Mouse (Mus musculus) megakaryocyte, embryonic 14.5 days (primary cell): Measurements from ENCODE around the gene Nanos2. TPM values are rescaled to one million over a fixed set of nuclear protein-coding genes. Genes with fewer than 3 reads are reported as not detected.

Experiments
- H3K27me3 ChIP-seq: replicated peaks from 2 replicates; pipeline ENCODE3; 2012; ENCODE audit warnings: inconsistent platforms
- H3K36me3 ChIP-seq: replicated peaks from 2 replicates; pipeline ENCODE3; 2012; ENCODE audit warnings: low read length, inconsistent platforms, mixed read lengths
- H3K4me1 ChIP-seq: 2 replicates; pipeline ENCODE4 v1.6.1; 2012; ENCODE audit warnings: inconsistent platforms
- H3K4me3 ChIP-seq: replicated peaks from 2 replicates; pipeline ENCODE3; 2012; ENCODE audit warnings: moderate library complexity, mild to moderate bottlenecking, inconsistent platforms
- H3K9me3 ChIP-seq: 2 replicates; pipeline ENCODE4 v1.6.1; 2012; ENCODE audit warnings: inconsistent platforms
- FLI1 ChIP-seq: IDR thresholded peaks from 2 replicates; pipeline ENCODE4 v1.6.1; 2012; ENCODE audit warnings: low read length, inconsistent platforms, mixed read lengths
- GATA1 ChIP-seq: IDR thresholded peaks from 3 replicates; pipeline ENCODE4 v1.6.1; 2012; ENCODE audit warnings: mixed read lengths, low read length, inconsistent platforms, borderline replicate concordance
- polyA plus RNA-seq: library from polyadenylated mRNA; stranded (reverse); fragments of >175 nt; gene quantifications from 2 replicates; pipeline ENCODE4 v1.2.3, GENCODE M21; 2012; ENCODE audit warnings: low replicate concordance; ENCODE audit not compliant: insufficient read depth

Nanos2 gene
- polyA plus RNA-seq, 1 experiment = not detected

DNA sequence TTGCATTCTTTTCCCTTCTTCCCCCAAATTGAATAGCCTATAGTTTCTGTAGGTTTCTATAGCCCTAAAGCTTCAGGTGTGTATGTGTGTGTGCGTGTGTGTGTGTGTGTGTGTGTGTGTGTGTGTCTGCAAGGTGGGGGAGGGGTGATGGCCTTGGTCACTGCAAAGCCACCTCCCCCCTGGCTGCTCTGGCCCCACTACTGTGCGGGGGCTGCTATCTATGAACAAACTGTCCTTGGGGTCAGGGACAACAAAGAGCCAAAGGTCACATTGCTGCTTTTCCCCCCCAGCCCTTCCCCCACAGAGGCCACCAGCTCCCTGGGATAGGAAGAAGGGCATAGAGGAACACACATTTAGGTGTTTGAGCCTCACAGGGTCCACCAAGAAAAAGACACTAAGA is 25.7 kb downstream of the Nanos2 start:
- TF ChIP-seq GATA1 = no peak
- TF ChIP-seq FLI1 = no peak
- H3K4me3 ChIP-seq = no peak overlapping the region
- H3K27me3 ChIP-seq = peaks cover 13% of the 10 kb centered on the region
- H3K36me3 ChIP-seq = no peaks in the 10 kb centered on the region
- H3K4me1 ChIP-seq = peaks cover 28% of the 10 kb centered on the region
- no peaks in the 10 kb centered on the region for H3K9me3 ChIP-seq

DNA sequence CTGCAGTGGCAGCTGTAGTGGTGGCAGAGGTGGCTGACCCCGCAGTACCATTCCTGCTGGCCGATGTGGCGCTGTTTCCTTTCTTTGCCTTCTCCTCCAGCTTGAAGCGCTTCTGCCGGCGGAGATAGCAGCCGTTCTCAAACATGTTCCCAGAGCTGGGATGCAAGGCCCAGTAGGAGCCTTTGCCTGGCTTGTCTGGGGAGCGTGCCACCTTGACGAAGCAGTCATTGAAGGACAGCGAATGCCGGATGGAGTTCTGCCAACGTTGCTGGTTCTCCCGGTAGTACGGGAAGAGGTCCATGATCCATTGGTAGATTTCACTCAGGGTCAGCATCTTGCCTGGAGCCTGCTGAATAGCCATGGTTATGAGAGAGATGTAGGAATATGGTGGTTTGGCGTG is 27.3 kb downstream of the Nanos2 start:
- Histone ChIP-seq H3K27me3 (peaks cover 16% of the 10 kb centered on the region), H3K4me1 (peaks cover 25% of the 10 kb centered on the region), H3K9me3 (no peaks in the 10 kb centered on the region), H3K4me3 (no peak overlapping the region), H3K36me3 (no peaks in the 10 kb centered on the region)
- no peak for TF ChIP-seq FLI1
- no peak for TF ChIP-seq GATA1

DNA sequence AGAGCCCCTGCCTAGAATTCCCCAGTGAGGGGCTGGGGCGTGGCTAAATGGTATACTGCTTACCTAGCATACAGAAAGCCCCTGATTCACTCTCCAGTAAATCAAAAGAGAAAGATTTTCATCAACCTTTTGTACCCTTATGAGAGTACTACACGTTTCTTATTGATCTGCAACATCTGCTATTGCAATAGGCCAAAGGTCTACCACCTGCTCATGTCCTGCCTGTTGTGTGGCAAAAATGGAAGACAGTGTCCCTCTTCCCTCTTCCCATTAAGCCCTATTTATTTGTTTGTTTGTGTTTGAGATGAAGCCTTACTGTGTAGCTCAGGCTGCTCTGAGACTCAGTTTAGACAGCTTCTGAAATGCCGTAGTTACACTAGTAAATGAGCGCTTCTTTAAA is 28.8 kb downstream of the Nanos2 start:
- Histone ChIP-seq H3K36me3 (no peaks in the 10 kb centered on the region), H3K4me3 (no peak overlapping the region), H3K4me1 (peaks cover 29% of the 10 kb centered on the region), H3K27me3 (peaks cover 29% of the 10 kb centered on the region), H3K9me3 (no peaks in the 10 kb centered on the region)
- TF ChIP-seq GATA1 (no peak), FLI1 (no peak)

DNA sequence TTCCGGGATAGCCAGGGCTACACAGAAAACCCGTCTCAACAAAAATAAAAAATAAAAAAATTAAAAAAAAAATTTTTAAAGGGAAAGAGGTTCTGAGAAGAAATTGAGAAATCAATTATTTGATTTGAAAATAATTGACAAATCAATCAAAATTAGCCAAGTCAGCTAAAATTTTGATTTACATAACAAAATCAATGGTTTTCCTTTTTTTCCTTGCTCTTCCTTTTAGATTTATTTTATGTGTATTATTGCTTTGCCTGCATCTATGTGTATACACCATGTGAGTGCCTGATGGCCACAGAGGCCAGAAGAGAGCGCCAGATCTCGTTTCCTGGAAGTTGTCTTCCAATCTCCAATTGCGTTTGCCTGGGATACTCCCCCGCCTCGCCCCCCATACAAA is 30.7 kb downstream of the Nanos2 start:
- Histone ChIP-seq H3K9me3 (no peaks in the 10 kb centered on the region), H3K27me3 (peaks cover 43% of the 10 kb centered on the region), H3K4me3 (no peak overlapping the region), H3K4me1 (peaks cover 28% of the 10 kb centered on the region), H3K36me3 (no peaks in the 10 kb centered on the region)
- TF ChIP-seq GATA1 (no peak), FLI1 (no peak)

DNA sequence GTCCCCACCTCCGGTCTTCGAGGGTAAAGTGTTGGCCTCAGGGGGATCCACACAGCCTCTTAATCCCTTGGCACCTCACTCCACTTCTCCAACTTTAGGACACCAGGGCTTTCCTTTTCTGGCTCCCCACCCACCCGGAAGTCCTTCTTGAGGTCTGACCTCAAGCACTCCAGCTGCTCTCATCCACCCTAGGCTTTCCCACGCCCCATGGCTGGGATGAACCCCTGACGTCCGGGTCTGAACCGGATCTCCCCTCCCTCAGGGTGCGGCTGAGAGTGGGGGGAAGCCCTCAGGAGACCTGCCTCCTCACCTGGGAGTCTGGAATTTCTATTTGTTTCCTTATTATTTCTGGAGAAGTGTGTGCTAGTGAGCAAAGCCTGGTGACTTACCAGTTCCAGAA is 33.8 kb downstream of the Nanos2 start:
- Histone ChIP-seq H3K4me3 (peak overlapping the region; percentile 57), H3K4me1 (peaks cover 52% of the 10 kb centered on the region), H3K27me3 (peaks cover 36% of the 10 kb centered on the region), H3K9me3 (no peaks in the 10 kb centered on the region), H3K36me3 (no peaks in the 10 kb centered on the region)
- no peak for TF ChIP-seq FLI1
- TF ChIP-seq GATA1 = no peak

DNA sequence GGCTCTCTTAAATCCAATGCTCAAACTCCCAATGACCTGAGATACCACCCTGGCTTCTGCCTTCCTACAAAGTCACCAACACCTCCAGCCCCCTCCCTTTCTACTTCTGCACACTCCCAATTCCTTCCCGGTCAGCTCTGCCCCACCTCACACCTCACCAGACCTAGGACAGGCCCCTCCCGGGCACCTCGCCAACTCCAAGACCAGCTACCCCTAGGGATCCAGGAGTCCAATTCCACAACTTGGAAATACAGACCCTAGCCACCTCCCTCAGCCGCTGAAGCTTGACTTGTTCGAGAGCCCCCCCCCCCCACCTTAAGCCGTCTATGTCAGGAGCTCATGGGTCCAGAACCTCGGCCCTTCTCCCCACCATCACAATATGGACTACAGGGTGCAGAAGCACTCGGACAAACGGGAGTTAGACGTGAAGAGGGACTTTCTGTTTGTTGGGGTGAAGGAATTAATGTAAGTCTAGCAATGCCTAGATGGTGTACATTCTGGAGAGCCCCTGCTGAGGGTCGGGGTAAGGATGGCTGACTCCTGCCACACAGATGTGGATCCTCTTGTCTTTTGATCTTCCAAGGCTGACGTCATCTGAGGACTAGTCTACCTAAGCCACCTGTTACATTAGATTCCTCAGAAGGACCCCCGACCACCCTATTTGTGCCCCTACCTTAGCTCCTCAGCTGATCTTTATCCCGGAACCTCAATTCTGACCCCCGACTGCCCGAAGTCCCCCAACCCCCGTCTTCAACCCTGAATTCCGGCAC is 35.2 kb downstream of the Nanos2 start:
- Histone ChIP-seq H3K36me3 (no peaks in the 10 kb centered on the region), H3K27me3 (peaks cover 36% of the 10 kb centered on the region)

DNA sequence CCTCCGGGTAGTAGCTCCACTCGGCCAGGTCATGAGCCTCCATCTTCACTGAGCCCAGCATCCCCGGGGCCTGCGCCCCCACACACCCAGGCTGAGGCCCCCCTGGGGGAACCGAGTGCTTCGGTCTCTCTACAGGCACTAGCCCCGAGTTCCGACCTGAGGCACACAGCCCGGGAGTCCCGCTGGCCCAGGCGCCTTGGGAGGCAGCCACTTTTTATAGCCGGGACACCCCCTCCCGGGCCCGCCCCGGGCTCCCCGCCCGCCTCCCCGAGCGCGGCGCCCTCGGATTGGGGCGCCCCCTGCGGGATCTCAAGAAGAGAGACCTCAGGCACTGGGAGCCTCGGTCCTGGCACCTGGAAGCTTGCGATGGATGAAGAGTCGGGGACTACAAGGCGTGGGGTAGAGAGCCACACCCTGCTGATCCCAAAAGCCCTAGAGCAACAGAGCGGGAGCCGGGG is 36.2 kb downstream of the Nanos2 start, which contains the start of gene Foxa3:
TSS of gene Foxa3 (minus strand) at position 182 of the 458 bp plus-strand sequence.
- Histone ChIP-seq H3K4me1 (peaks cover 71% of the 10 kb centered on the region), H3K4me3 (peak within 1 kb of the TSS; percentile 95), H3K36me3 (peaks cover 4% of the 10 kb centered on the region), H3K27me3 (peaks cover 36% of the 10 kb centered on the region), H3K9me3 (no peaks in the 10 kb centered on the region)
- TF ChIP-seq GATA1 = no peak
- no peak for TF ChIP-seq FLI1

More for the DNA sequence above, 35.2 kb downstream of the Nanos2 start:
- Histone ChIP-seq H3K9me3 (no peaks in the 10 kb centered on the region), H3K4me1 (peaks cover 63% of the 10 kb centered on the region), H3K4me3 (no peak overlapping the region)
- TF ChIP-seq GATA1 (no peak), FLI1 (no peak)

DNA sequence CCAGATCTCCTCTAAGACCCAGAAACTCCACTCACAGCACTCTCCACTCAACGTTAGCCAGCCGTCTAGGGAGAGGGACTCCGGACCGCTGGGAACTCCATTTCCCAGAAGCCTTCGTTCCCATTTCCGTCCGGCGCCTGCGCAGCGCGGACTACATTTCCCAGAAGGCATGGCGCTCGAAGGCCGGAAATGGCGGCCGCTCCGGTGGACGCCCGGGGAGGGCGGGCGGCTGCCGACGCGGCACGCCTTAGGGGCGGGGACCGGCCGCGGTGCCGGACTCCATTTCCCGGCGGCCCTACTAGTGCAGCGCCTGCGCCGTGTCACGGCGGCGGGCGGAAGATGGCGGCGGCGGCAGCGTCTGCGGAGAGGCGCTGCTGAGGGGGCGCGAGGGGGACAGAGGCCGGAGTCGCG is 36.9 kb downstream of the Nanos2 start, which contains the start of gene Sympk:
TSS of gene Sympk (plus strand) at position 282 of the 411 bp plus-strand sequence.
- Histone ChIP-seq H3K4me3 (peak within 1 kb of the TSS; percentile 95), H3K9me3 (no peaks in the 10 kb centered on the region), H3K4me1 (peaks cover 76% of the 10 kb centered on the region), H3K36me3 (peaks cover 11% of the 10 kb centered on the region), H3K27me3 (peaks cover 34% of the 10 kb centered on the region)
- no peak for TF ChIP-seq GATA1
- TF ChIP-seq FLI1 = peak; percentile 85

DNA sequence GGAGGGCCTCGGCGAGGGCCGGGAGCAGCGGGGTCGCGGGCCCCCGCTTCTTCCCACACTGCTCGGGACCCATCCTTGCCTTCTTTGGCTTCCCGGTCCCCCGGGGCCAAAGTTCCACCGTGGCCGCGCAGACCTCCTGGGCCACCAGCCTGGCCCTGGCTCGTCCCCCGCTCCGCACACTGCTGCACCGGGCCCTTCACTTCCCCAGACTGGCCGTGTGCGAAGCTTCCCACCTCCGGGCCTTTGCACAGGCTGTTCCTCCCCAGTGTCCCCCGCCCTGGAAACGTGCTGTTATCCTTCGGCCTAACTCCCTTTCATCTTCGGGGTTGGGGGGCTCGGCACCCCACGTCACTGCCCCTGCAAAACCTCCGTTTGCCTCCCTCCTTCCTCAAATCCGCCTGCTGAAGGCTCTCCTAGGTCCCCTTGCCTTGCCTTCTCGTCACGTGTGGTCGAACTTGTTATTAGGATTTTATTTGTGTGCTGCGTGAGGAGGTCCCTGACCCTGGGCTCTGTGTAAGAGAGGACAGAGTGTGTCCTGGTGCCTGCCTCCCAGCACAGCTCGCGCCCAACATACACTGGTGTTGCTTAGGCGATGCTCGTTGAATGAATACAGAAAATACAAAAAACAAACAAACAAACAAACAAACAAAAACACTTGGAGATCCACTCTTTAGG is 37.5 kb downstream of the Nanos2 start:
- Histone ChIP-seq H3K36me3 (peaks cover 17% of the 10 kb centered on the region), H3K27me3 (peaks cover 31% of the 10 kb centered on the region), H3K9me3 (no peaks in the 10 kb centered on the region), H3K4me3 (peak overlapping the region; percentile 95), H3K4me1 (peaks cover 76% of the 10 kb centered on the region)
- TF ChIP-seq FLI1 (no peak), GATA1 (no peak)

DNA sequence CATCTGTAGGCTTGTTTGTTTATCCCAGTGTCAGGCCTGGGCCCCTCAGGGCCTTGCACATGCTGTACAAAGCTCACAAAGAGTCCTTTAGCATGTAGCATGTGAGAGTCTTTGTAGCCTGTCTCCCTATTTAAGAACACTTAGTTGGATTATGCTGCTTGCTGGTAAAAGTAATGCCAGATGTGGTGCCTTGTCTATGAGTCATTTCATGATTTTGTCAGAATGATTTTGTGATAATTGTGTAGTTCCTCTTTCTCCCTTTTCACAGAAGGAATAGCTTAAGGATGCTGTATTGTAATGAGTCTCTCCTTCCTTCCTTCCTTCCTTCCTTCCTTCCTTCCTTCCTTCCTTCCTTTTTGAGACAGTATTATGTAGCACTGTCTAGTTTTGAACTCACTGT is 40.9 kb downstream of the Nanos2 start:
- H3K36me3 ChIP-seq = peaks cover 49% of the 10 kb centered on the region
- H3K27me3 ChIP-seq = peaks cover 5% of the 10 kb centered on the region
- peaks cover 54% of the 10 kb centered on the region for H3K4me1 ChIP-seq
- no peaks in the 10 kb centered on the region for H3K9me3 ChIP-seq
- H3K4me3 ChIP-seq = no peak overlapping the region
- no peak for TF ChIP-seq FLI1
- TF ChIP-seq GATA1 = no peak
